Mouse (Mus musculus): ENCODE measurements at regions not wholly inside any gene's neighbourhood (a gene's known extent, or its start where the extent isn't known, plus 50 kb on each side); places are given as distances from the start of the nearest gene placed in this dataset.

GRCm38 (mm10) chr12:114199521-114199920, 655.8 kb downstream of the Adam6a start:
- Histone ChIP-seq H3K4me3 (ENCODE audit: insufficient read depth, low read length) (no peak overlapping the region), H3K4me1 (ENCODE audit: control insufficient read depth, insufficient read depth, low read length) (no peaks in the 10 kb centered on the region), H3K27ac (ENCODE audit: insufficient read depth, low read length) (no peak overlapping the region)
- TF ChIP-seq POLR2A (IDR thresholded peaks at IDR 0.05; ENCODE audit: extremely low read depth, insufficient read depth, low read length) = no peak
- TF ChIP-seq CTCF (IDR thresholded peaks at IDR 0.05; ENCODE audit: extremely low read depth, insufficient read depth, low read length) = no peak

- Histone ChIP-seq H3K4me3 (ENCODE audit: insufficient read depth, low read length) (no peak overlapping the region), H3K4me1 (ENCODE audit: control insufficient read depth, insufficient read depth, low read length) (no peaks in the 10 kb centered on the region), H3K27ac (ENCODE audit: insufficient read depth, low read length) (no peak overlapping the region)
- TF ChIP-seq CTCF (IDR thresholded peaks at IDR 0.05; ENCODE audit: extremely low read depth, insufficient read depth, low read length) (no peak), POLR2A (IDR thresholded peaks at IDR 0.05; ENCODE audit: extremely low read depth, insufficient read depth, low read length) (no peak)
These were observed 678.8 kb downstream of the Adam6a start for GRCm38 (mm10) chr12:114222541-114222940.

All from cortical plate, adult 2 months (tissue).